Mouse (Mus musculus) lung, postnatal 0 days (tissue): ENCODE results near the gene Hhat. TPM values are rescaled to one million over a fixed set of nuclear protein-coding genes. Genes with fewer than 3 reads are reported as not detected.

Experiments
- ATAC-seq: fragments of 200-750 bp; cut with Nextera tagmentation; 2 replicates; pipeline ENCODE4 v1.8.0; 2017; ENCODE audit warnings: moderate library complexity
- DNase-seq: peaks from one replicate; pipeline ENCODE4 v3.0.0-alpha.2; 2016; ENCODE audit warnings: low spot score
- H3K27ac ChIP-seq: fragments of 300-500 bp; sonication (generic); 2 replicates; pipeline ENCODE4 v1.5.1; 2014; ENCODE audit warnings: antibody characterized with exemption, mild to moderate bottlenecking, low read length, mixed read lengths
- H3K27me3 ChIP-seq: fragments of 300-500 bp; sonication (generic); replicated peaks from 2 replicates; pipeline ENCODE4 v1.6.1; 2014; ENCODE audit warnings: low read length, mixed read lengths; ENCODE audit not compliant: insufficient read depth
- H3K36me3 ChIP-seq: fragments of 300-500 bp; sonication (generic); 2 replicates; pipeline ENCODE4 v1.6.1; 2014; ENCODE audit warnings: low read length, mixed read lengths; ENCODE audit not compliant: insufficient read depth
- H3K4me1 ChIP-seq: fragments of 300-500 bp; sonication (generic); 2 replicates; pipeline ENCODE4 v1.6.1; 2014; ENCODE audit warnings: antibody characterized with exemption, low read depth, low read length, mixed read lengths; ENCODE audit not compliant: insufficient read depth
- H3K4me2 ChIP-seq: fragments of 300-500 bp; sonication (generic); replicated peaks from 2 replicates; pipeline ENCODE4 v1.6.1; 2014; ENCODE audit warnings: low read depth, mild to moderate bottlenecking, low read length, moderate library complexity, mixed read lengths
- H3K4me3 ChIP-seq: fragments of 300-500 bp; sonication (generic); 2 replicates; pipeline ENCODE4 v1.5.1; 2014; ENCODE audit warnings: low read depth, low read length
- H3K9ac ChIP-seq: fragments of 300-500 bp; sonication (generic); replicated peaks from 2 replicates; pipeline ENCODE4 v1.6.1; 2014; ENCODE audit warnings: low read depth, mild to moderate bottlenecking
- H3K9me3 ChIP-seq: fragments of 300-500 bp; sonication (generic); 2 replicates; pipeline ENCODE4 v1.6.1; 2016; ENCODE audit warnings: low read length, mixed read lengths
- CTCF ChIP-seq: IDR thresholded peaks from 2 replicates; pipeline ENCODE4 v1.5.1; 2016; ENCODE audit warnings: antibody characterized with exemption, mild to moderate bottlenecking
- EP300 ChIP-seq: IDR thresholded peaks from 2 replicates; pipeline ENCODE4 v1.6.1; 2016; ENCODE audit warnings: antibody characterized with exemption, mild to moderate bottlenecking, control low read depth
- WGBS: fragments of 180-500 bp; shearing (Covaris S2); extraction: QIAGEN DNeasy Blood & Tissue Kit; methylation state at CpG from one replicate; pipeline ENCODE4 v1.1.7; 2014; 5-methylcytosine and 5-hydroxymethylcytosine counted together
- polyA plus RNA-seq: library from polyadenylated mRNA; unstranded; fragments of >200 nt; fragmentation: Nextera tagmentation; extraction: Ambion mirVana; gene quantifications from 2 replicates; pipeline ENCODE4 v1.2.1, GENCODE M21; 2015

Gene Hhat
- polyA plus RNA-seq, 1 experiment from 2014 or later, result 2.4 TPM

GRCm38 (mm10) chr1:192451722-192452121 is 319.3 kb downstream of the Hhat start:
- no peak overlapping the region for H3K27ac ChIP-seq
- H3K4me1 ChIP-seq, result no peaks in the 10 kb centered on the region; the same call in 1 of the 2 replicates
- no peak overlapping the region for H3K4me3 ChIP-seq
- H3K36me3 ChIP-seq, result no peaks in the 10 kb centered on the region
- H3K27me3 ChIP-seq, result no peaks in the 10 kb centered on the region
- no peak overlapping the region for H3K4me2 ChIP-seq
- no peak for TF ChIP-seq EP300
- TF ChIP-seq CTCF, result no peak
- no peak for ATAC-seq
- DNase-seq, result no peak
- WGBS, result 66% methylated on average over 4 of the region's 4 CpGs
- no peak overlapping the region for H3K9ac ChIP-seq
- H3K9me3 ChIP-seq, result no peaks in the 10 kb centered on the region

DNA sequence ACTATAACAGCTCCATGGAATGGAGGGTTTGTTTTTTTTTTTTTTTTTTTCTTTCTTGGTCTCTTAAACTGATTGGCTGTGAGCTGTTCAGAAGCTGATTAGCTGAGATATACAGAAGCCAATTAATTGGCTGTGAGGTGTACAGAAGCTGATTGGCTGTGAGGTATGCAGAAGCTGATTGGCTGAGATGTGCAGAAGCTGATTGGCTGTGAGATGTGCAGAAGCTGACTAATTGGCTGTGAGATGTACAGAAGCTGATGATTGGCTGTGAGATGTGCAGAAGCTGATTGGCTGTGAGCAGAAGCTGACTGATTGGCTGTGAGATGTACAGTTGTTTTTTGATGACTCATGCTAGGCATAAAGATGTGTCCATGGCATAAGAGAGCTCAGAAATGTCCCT is 320.6 kb downstream of the Hhat start:
- Histone ChIP-seq H3K9ac (no peak overlapping the region), H3K9me3 (no peaks in the 10 kb centered on the region), H3K27ac (no peak overlapping the region), H3K36me3 (no peaks in the 10 kb centered on the region), H3K4me2 (no peak overlapping the region), H3K4me1 (no peaks in the 10 kb centered on the region; the same call in 1 of the 2 replicates), H3K27me3 (no peaks in the 10 kb centered on the region), H3K4me3 (no peak overlapping the region)
- no peak for TF ChIP-seq EP300
- TF ChIP-seq CTCF, result no peak
- DNase-seq (no peak), ATAC-seq (peak; percentile 23; the same call in 1 of the 2 replicates)

GRCm38 (mm10) chr1:192449572-192450351 is 321.3 kb downstream of the Hhat start:
- H3K27me3 ChIP-seq, result no peaks in the 10 kb centered on the region
- H3K36me3 ChIP-seq, result no peaks in the 10 kb centered on the region
- WGBS, result 57% methylated on average over 4 of the region's 4 CpGs
- no peak overlapping the region for H3K4me3 ChIP-seq
- no peak for TF ChIP-seq CTCF
- no peak for TF ChIP-seq EP300
- H3K27ac ChIP-seq, result no peak overlapping the region
- DNase-seq (peak; percentile 66), ATAC-seq (peak; percentile 55; the same call in 1 of the 2 replicates)
- H3K9me3 ChIP-seq, result no peaks in the 10 kb centered on the region
- no peak overlapping the region for H3K9ac ChIP-seq
- no peak overlapping the region for H3K4me2 ChIP-seq
- H3K4me1 ChIP-seq, result no peaks in the 10 kb centered on the region; the same call in 1 of the 2 replicates

- DNase-seq (no peak), ATAC-seq (no peak)
- H3K9me3 ChIP-seq, result no peaks in the 10 kb centered on the region
- H3K36me3 ChIP-seq, result no peaks in the 10 kb centered on the region
- WGBS, result 80% methylated on average over 1 of the region's 1 CpGs
- no peak for TF ChIP-seq CTCF
- no peak overlapping the region for H3K27ac ChIP-seq
- H3K4me1 ChIP-seq, result no peaks in the 10 kb centered on the region; the same call in 1 of the 2 replicates
- no peak overlapping the region for H3K4me3 ChIP-seq
- H3K27me3 ChIP-seq, result no peaks in the 10 kb centered on the region
- no peak overlapping the region for H3K4me2 ChIP-seq
- H3K9ac ChIP-seq, result no peak overlapping the region
These were observed 322.5 kb downstream of the Hhat start for GRCm38 (mm10) chr1:192448512-192448911.

DNA sequence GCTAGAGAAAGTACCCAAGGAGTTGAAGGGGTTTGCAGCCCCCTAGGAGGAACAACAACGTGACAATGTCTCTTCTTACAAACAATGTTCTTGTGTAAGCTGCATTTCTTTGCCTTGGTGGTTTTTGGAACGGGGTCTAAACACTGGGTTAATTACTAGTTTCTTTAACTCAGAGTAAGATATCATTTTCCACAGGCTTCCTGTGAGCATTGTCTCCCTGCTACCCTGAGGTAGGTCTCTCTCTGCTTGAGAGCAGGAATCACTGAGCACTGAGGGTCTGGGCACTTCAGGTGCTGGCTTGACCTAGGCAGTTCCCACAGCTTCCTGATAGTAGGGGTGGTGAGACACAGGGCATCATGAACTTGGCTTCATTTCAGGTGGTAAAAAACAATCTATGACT is 323.4 kb downstream of the Hhat start:
- WGBS, result 59% methylated on average over 2 of the region's 2 CpGs
- ATAC-seq, result no peak

More for the DNA sequence above, 323.4 kb downstream of the Hhat start:
- no peak for DNase-seq
- Histone ChIP-seq H3K9me3 (no peaks in the 10 kb centered on the region), H3K4me1 (no peaks in the 10 kb centered on the region; the same call in 1 of the 2 replicates), H3K9ac (no peak overlapping the region), H3K27me3 (no peaks in the 10 kb centered on the region), H3K36me3 (no peaks in the 10 kb centered on the region), H3K4me3 (no peak overlapping the region), H3K27ac (no peak overlapping the region), H3K4me2 (no peak overlapping the region)
- TF ChIP-seq EP300 (no peak), CTCF (no peak)

Other genes starting within 250 kb of the Hhat start
- 3.2 and 3.4 TPM in 2 replicates for gene Sertad4, start 84.5 kb upstream of the Hhat start, polyA plus RNA-seq